Mouse (Mus musculus) thymus, adult 2 months (tissue): ENCODE results near the gene Ccdc32. TPM values are rescaled to one million over a fixed set of nuclear protein-coding genes. Genes with fewer than 3 reads are reported as not detected.

Experiments
- DNase-seq: peaks from one replicate; pipeline ENCODE4 v3.0.0; 2021
- H3K27ac ChIP-seq: fragments of 200-500 bp; 2 replicates; pipeline ENCODE4 v1.5.1; 2012; ENCODE audit warnings: low read length, control low read depth; ENCODE audit not compliant: control insufficient read depth, insufficient read depth
- H3K27me3 ChIP-seq: fragments of 200-500 bp; 2 replicates; pipeline ENCODE4 v1.6.1; 2012; ENCODE audit warnings: mild to moderate bottlenecking, low read length, moderate library complexity, mixed read lengths; ENCODE audit not compliant: control insufficient read depth, insufficient read depth
- H3K36me3 ChIP-seq: fragments of 200-500 bp; 2 replicates; pipeline ENCODE4 v1.6.1; 2012; ENCODE audit warnings: mild to moderate bottlenecking, low read length, moderate library complexity; ENCODE audit not compliant: control insufficient read depth, insufficient read depth
- H3K4me1 ChIP-seq: fragments of 200-500 bp; replicated peaks from 2 replicates; pipeline ENCODE4 v1.6.1; 2012; ENCODE audit warnings: low read length; ENCODE audit not compliant: control insufficient read depth, insufficient read depth
- H3K4me3 ChIP-seq: fragments of 200-500 bp; 2 replicates; pipeline ENCODE4 v1.5.1; 2012; ENCODE audit warnings: mild to moderate bottlenecking, low read length, control low read depth, moderate library complexity; ENCODE audit not compliant: control insufficient read depth, insufficient read depth
- CTCF ChIP-seq: fragments of 200-500 bp; IDR thresholded peaks from 2 replicates; pipeline ENCODE4 v1.5.1; 2012; ENCODE audit warnings: mild to moderate bottlenecking, control low read depth, low read length, moderate library complexity, borderline replicate concordance; ENCODE audit not compliant: control insufficient read depth, poor library complexity, insufficient read depth; ENCODE audit errors: extremely low read depth
- POLR2A ChIP-seq: fragments of 200-500 bp; IDR thresholded peaks from 2 replicates; pipeline ENCODE4 v1.6.1; 2012; ENCODE audit warnings: mild to moderate bottlenecking, low read length, control low read depth, moderate library complexity; ENCODE audit not compliant: control insufficient read depth, poor library complexity, insufficient read depth; ENCODE audit errors: extremely low read depth
- WGBS: fragments of 180-500 bp; shearing (Covaris S2); methylation state at CpG from one replicate; pipeline ENCODE4 v1.1.7; 2018; 5-methylcytosine and 5-hydroxymethylcytosine counted together
- polyA plus RNA-seq: library from polyadenylated mRNA; depleted of rRNA; stranded (reverse); fragments of >200 nt; gene quantifications from 2 replicates; pipeline ENCODE4 v1.2.3, GENCODE M21; 2012

Ccdc32 gene
- polyA plus RNA-seq, 1 experiment = 6.1 TPM

- 97% methylated on average over 2 of the region's 2 CpGs for WGBS
- no peak overlapping the region for H3K27ac ChIP-seq
- no peak for DNase-seq
- TF ChIP-seq POLR2A (no peak), CTCF (no peak)
- no peaks in the 10 kb centered on the region for H3K36me3 ChIP-seq
- H3K4me1 ChIP-seq = no peaks in the 10 kb centered on the region
- H3K27me3 ChIP-seq = no peaks in the 10 kb centered on the region
- no peak overlapping the region for H3K4me3 ChIP-seq
Observed at GRCm38 (mm10) chr2:119045163-119045562, 16.0 kb upstream of the Ccdc32 start.

DNA sequence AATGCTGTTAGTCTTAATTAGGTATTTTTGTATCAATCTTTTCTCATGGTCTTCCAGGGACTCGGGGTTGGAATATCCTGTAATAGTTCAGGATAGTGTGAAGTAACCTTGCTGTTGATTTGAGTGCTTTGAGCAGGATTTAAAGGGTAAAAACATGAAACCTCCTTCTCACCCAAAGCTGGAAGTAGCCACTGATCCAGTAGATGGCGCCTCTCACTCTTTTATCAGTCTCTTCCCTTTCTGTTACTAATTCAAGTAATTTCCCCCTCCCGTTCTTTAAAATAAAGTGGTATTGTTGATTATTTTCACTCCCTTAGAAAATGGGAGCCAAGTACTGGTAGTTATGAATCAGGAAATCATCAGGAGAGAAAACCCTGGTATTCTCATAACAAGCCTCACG, 11.7 kb upstream of the Ccdc32 start:
- Histone ChIP-seq H3K27me3 (no peaks in the 10 kb centered on the region), H3K4me1 (no peaks in the 10 kb centered on the region), H3K36me3 (peaks cover 9% of the 10 kb centered on the region; the same call in 1 of the 2 replicates), H3K4me3 (no peak overlapping the region), H3K27ac (no peak overlapping the region)
- peak; percentile 42 for DNase-seq
- TF ChIP-seq CTCF (no peak), POLR2A (no peak)
- WGBS = 45% methylated on average over 4 of the region's 4 CpGs

DNA sequence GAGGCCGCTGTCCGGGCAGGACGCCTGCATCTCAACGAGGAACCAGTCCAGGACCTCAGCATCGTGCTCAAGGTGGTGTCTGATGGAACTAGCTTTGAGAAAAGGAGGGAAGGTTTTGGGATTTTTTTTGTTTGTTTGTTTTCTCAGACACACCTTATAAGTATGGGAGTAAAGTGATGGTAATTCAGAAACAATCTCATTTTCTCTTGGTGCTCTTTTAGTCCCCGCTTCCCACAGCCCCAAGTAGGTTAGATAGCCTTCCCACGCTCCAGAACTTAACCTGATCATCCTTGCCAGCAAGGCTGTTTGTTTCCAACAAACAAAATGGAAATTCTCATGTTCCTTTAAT, 6.2 kb upstream of the Ccdc32 start:
- WGBS = 21% methylated on average over 7 of the region's 7 CpGs
- peak overlapping the region; percentile 98 for H3K4me3 ChIP-seq
- H3K27me3 ChIP-seq = no peaks in the 10 kb centered on the region
- H3K4me1 ChIP-seq = no peaks in the 10 kb centered on the region; the same call in 1 of the 2 replicates
- no peak for TF ChIP-seq CTCF
- H3K36me3 ChIP-seq = peaks cover 9% of the 10 kb centered on the region; the same call in 1 of the 2 replicates
- no peak for DNase-seq
- H3K27ac ChIP-seq = no peak overlapping the region

GRCm38 (mm10) chr2:119034656-119035396, 5.6 kb upstream of the Ccdc32 start, which contains the start of gene Rpusd2:
Rpusd2 (plus strand) TSS chr2:119034790.
- TF ChIP-seq CTCF (peak; percentile 28; the same call in 1 of the 2 replicates), POLR2A (peak; percentile 47; the same call in 1 of the 2 replicates)
- Histone ChIP-seq H3K36me3 (peaks cover 9% of the 10 kb centered on the region; the same call in 1 of the 2 replicates), H3K27me3 (no peaks in the 10 kb centered on the region), H3K27ac (peak within 1 kb of the TSS; percentile 13; the same call in 1 of the 2 replicates), H3K4me3 (peak within 1 kb of the TSS; percentile 98), H3K4me1 (no peaks in the 10 kb centered on the region; the same call in 1 of the 2 replicates)
- WGBS = under 1% methylated on average over 49 of the region's 49 CpGs
- peak; percentile 93 for DNase-seq

GRCm38 (mm10) chr2:119032191-119032590, 3.0 kb upstream of the Ccdc32 start:
- Histone ChIP-seq H3K36me3 (no peaks in the 10 kb centered on the region), H3K27me3 (no peaks in the 10 kb centered on the region), H3K4me3 (no peak overlapping the region), H3K4me1 (peaks cover 10% of the 10 kb centered on the region), H3K27ac (no peak overlapping the region)
- 58% methylated on average over 4 of the region's 4 CpGs for WGBS
- no peak for DNase-seq
- TF ChIP-seq POLR2A = no peak

- peaks cover 10% of the 10 kb centered on the region for H3K4me1 ChIP-seq
- no peak for TF ChIP-seq POLR2A
- TF ChIP-seq CTCF = no peak
- 100% methylated on average over 4 of the region's 4 CpGs for WGBS
- H3K4me3 ChIP-seq = no peak overlapping the region
- H3K27me3 ChIP-seq = no peaks in the 10 kb centered on the region
- H3K27ac ChIP-seq = no peak overlapping the region
- no peak for DNase-seq
- H3K36me3 ChIP-seq = peaks cover 4% of the 10 kb centered on the region
Observed at GRCm38 (mm10) chr2:119026951-119027350, 2.2 kb downstream of the Ccdc32 start.

DNA sequence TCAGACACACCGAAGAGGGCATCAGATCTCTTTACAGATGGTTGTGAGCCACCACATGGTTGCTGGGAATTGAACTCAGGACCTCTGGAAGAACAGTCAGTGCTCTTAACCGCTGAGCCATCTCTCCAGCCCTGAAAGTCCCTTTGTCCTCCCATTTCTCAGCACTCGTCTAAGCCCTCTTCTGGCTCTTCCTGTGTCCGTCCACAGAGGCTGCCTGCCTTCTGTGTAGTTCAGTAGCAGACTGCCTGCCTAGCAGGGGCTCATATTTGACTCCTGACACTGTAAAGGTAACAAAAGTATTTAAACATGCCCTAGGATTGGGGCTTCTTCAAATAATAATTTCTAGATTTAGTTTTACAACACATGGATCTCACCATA, 4.0 kb downstream of the Ccdc32 start:
- H3K27ac ChIP-seq = no peak overlapping the region
- no peak for TF ChIP-seq CTCF
- TF ChIP-seq POLR2A = no peak
- H3K4me1 ChIP-seq = peaks cover 10% of the 10 kb centered on the region
- WGBS = 96% methylated on average over 4 of the region's 4 CpGs
- peaks cover 16% of the 10 kb centered on the region for H3K36me3 ChIP-seq
- H3K27me3 ChIP-seq = no peaks in the 10 kb centered on the region
- H3K4me3 ChIP-seq = no peak overlapping the region
- DNase-seq = no peak
